Comparison of ENCODE assay signal across 8 mouse cellular contexts in genomic region chr8:12947604-12948573, GRCm38 (mm10).
DNase-seq lines count a peak whose midpoint lies in the region; ATAC-seq and TF ChIP-seq lines count a peak whose summit lies in the region.

No protein-coding gene starts in this region.

- 0 out of 2 replicates have a peak, but pooled peaks cover 8% of the 10 kb centered on the region for H3K4me1 ChIP-seq in kidney, adult 2 months (ENCODE audit: control insufficient read depth, insufficient read depth, low read length)
- H3K4me1 ChIP-seq in forebrain, embryonic 14.5 days (ENCODE audit: control insufficient read depth, insufficient read depth, low read length) = peaks cover 21% of the 10 kb centered on the region
- peaks cover 29% of the 10 kb centered on the region for H3K4me1 ChIP-seq in limb, embryonic 12.5 days (replicated peaks)
- H3K4me1 ChIP-seq in stomach, embryonic 16.5 days (ENCODE audit: control insufficient read depth, insufficient read depth, low read length) = peaks cover 13% of the 10 kb centered on the region

- peak overlapping the region; percentile 88 for H3K9ac ChIP-seq in forebrain, embryonic 14.5 days (ENCODE audit: low read length)
- H3K9ac ChIP-seq in limb, embryonic 12.5 days (replicated peaks) = peak overlapping the region; percentile 76
- H3K9ac ChIP-seq in stomach, embryonic 16.5 days (ENCODE audit: low read length) = peak overlapping the region; percentile 60

- no peak for TF ChIP-seq CTCF in kidney, adult 2 months (conservative IDR thresholded peaks at IDR 0.05; ENCODE audit: insufficient read depth, insufficient read length, low read depth, low read length)

- WGBS in kidney, adult 2 months = 34% methylated on average over 21 of the region's 21 CpGs
- WGBS in forebrain, embryonic 14.5 days = 3% methylated on average over 21 of the region's 21 CpGs
- WGBS in limb, embryonic 12.5 days = 6% methylated on average over 21 of the region's 21 CpGs
- 9% methylated on average over 21 of the region's 21 CpGs for WGBS in stomach, embryonic 16.5 days

- H3K27me3 ChIP-seq in kidney, adult 2 months (replicated peaks; ENCODE audit: control insufficient read depth, insufficient read depth, low read length) = no peaks in the 10 kb centered on the region
- no peaks in the 10 kb centered on the region for H3K27me3 ChIP-seq in forebrain, embryonic 14.5 days (replicated peaks; ENCODE audit: control insufficient read depth, insufficient read depth, low read length)
- 0 out of 2 replicates have a peak, but pooled peaks cover 7% of the 10 kb centered on the region for H3K27me3 ChIP-seq in limb, embryonic 12.5 days
- H3K27me3 ChIP-seq in stomach, embryonic 16.5 days (ENCODE audit: control insufficient read depth, insufficient read depth, low read length) = no peaks in the 10 kb centered on the region

- H3K27ac ChIP-seq in kidney, adult 2 months (ENCODE audit: insufficient read depth, low read depth, low read length) = no peak overlapping the region
- peak overlapping the region; percentile 98 for H3K27ac ChIP-seq in forebrain, embryonic 14.5 days (ENCODE audit: low read depth, low read length)
- peak overlapping the region; percentile 56; the same call in 1 of the 2 replicates for H3K27ac ChIP-seq in limb, embryonic 12.5 days
- peak overlapping the region; percentile 38 for H3K27ac ChIP-seq in stomach, embryonic 16.5 days (ENCODE audit: low read length)

- no peaks in the 10 kb centered on the region for H3K9me3 ChIP-seq in forebrain, embryonic 14.5 days (replicated peaks; ENCODE audit: control insufficient read depth, low read length)
- no peaks in the 10 kb centered on the region for H3K9me3 ChIP-seq in limb, embryonic 12.5 days
- no peaks in the 10 kb centered on the region for H3K9me3 ChIP-seq in stomach, embryonic 16.5 days (replicated peaks; ENCODE audit: control insufficient read depth, low read length)

- peak; percentile 87 for ATAC-seq in forebrain, embryonic 14.5 days
- peak; percentile 75; the same call in 1 of the 2 replicates for ATAC-seq in limb, embryonic 12.5 days (ENCODE audit: insufficient number of reproducible peaks, insufficient read depth, low FRiP score, low TSS enrichment, low read depth)
- peak; percentile 42; the same call in 1 of the 2 replicates for ATAC-seq in stomach, embryonic 16.5 days (ENCODE audit: insufficient read depth, low FRiP score)
- ATAC-seq in monocyte, adult 5-6 weeks (replicated peaks; ENCODE audit: insufficient number of reproducible peaks, low FRiP score, low TSS enrichment, poor library complexity, severe bottlenecking) = no peak

- H3K4me2 ChIP-seq in forebrain, embryonic 14.5 days (ENCODE audit: low read length) = peak overlapping the region; percentile 64
- H3K4me2 ChIP-seq in limb, embryonic 12.5 days = peak overlapping the region; percentile 76
- peak overlapping the region; percentile 50 for H3K4me2 ChIP-seq in stomach, embryonic 16.5 days (ENCODE audit: low read depth, low read length)

- TF ChIP-seq POLR2A in kidney, adult 2 months (IDR thresholded peaks at IDR 0.05; ENCODE audit: low read depth, low read length) = no peak

- peak; percentile 31 for DNase-seq in kidney, adult 18-20 months
- DNase-seq in kidney, adult 2 months = no peak
- DNase-seq in cerebellum, adult 9-11 months = peak; percentile 68
- DNase-seq in forebrain, embryonic 14.5 days (ENCODE audit: low spot score) = peak; percentile 89
- DNase-seq in thymus, postnatal 4 days = no peak

- H3K36me3 ChIP-seq in kidney, adult 2 months (ENCODE audit: control insufficient read depth, insufficient read depth, low read length) = no peaks in the 10 kb centered on the region
- H3K36me3 ChIP-seq in forebrain, embryonic 14.5 days (ENCODE audit: control insufficient read depth, insufficient read depth, low read length) = no peaks in the 10 kb centered on the region
- no peaks in the 10 kb centered on the region for H3K36me3 ChIP-seq in limb, embryonic 12.5 days
- no peaks in the 10 kb centered on the region for H3K36me3 ChIP-seq in stomach, embryonic 16.5 days (ENCODE audit: control insufficient read depth, insufficient read depth, low read length)

- no peak overlapping the region for H3K4me3 ChIP-seq in kidney, adult 2 months (ENCODE audit: insufficient read depth, low read depth, low read length)
- H3K4me3 ChIP-seq in forebrain, embryonic 14.5 days (ENCODE audit: low read depth, low read length) = peak overlapping the region; percentile 59
- peak overlapping the region; percentile 57 for H3K4me3 ChIP-seq in limb, embryonic 12.5 days (replicated peaks)
- peak overlapping the region; percentile 33 for H3K4me3 ChIP-seq in stomach, embryonic 16.5 days (replicated peaks; ENCODE audit: low read length)

Comparison
In these comparisons a context has a peak if more than half of its experiments do, and no peak if none do; other contexts are left out.
1. DNase-seq: peak in kidney, adult 18-20 months (single experiment), cerebellum, adult 9-11 months (single experiment) and forebrain, embryonic 14.5 days (single experiment); none in kidney, adult 2 months (single experiment) and thymus, postnatal 4 days (single experiment).
2. Peak in every context shown above with its lines, with median percentiles within 50 percentile points of each other: H3K4me2 ChIP-seq and H3K9ac ChIP-seq.